Mouse (Mus musculus) layer of hippocampus, postnatal 10 days (tissue): ENCODE measurements around the gene Vmn1r39. TPM values are rescaled to one million over a fixed set of nuclear protein-coding genes. Genes with fewer than 3 reads are reported as not detected.
"Not testable (repeated sequence)": the region's sequence is repeated elsewhere in the genome, so short reads cannot be mapped to it uniquely, and the experiment has no call there.

ENCODE experiments used
- DNase-seq, 2 experiments: peaks; one replicate each; pipeline ENCODE4 v3.0.0; 2021; ENCODE audit warnings: low spot score in 2 of 2
- long read RNA-seq: library from polyadenylated mRNA; stranded (forward); transcript quantifications from one replicate; pipeline ENCODE4 v2.0.0, GENCODE M21; 2023
- total RNA-seq, 2 experiments: library from RNA; stranded (reverse); gene quantifications; 2 replicates each; pipeline ENCODE4 v1.2.3; 2021

Gene Vmn1r39
- not detected for total RNA-seq
- long read RNA-seq, result 0 reads

GRCm38 (mm10) chr6:66810509-66810908, at the start of gene Vmn1r39:
Vmn1r39 (minus strand) TSS chr6:66810609.
- DNase-seq, result no peak

- DNase-seq, result no peak
These were observed 49.0 kb upstream of the Vmn1r39 start for GRCm38 (mm10) chr6:66859391-66859790.

- DNase-seq, result no peak
These were observed 47.9 kb upstream of the Vmn1r39 start for GRCm38 (mm10) chr6:66858356-66858755.

- DNase-seq, result no peak
These were observed 45.8 kb upstream of the Vmn1r39 start for GRCm38 (mm10) chr6:66856236-66856635.

GRCm38 (mm10) chr6:66848936-66849335, 38.5 kb upstream of the Vmn1r39 start:
- DNase-seq, result no peak

GRCm38 (mm10) chr6:66840631-66841030, 30.2 kb upstream of the Vmn1r39 start:
- DNase-seq, result peak; percentile 25 to 52

- DNase-seq, result no peak
These were observed 26.5 kb upstream of the Vmn1r39 start for GRCm38 (mm10) chr6:66836932-66837331.

- no peak for DNase-seq
These were observed 4.1 kb downstream of the Vmn1r39 start for GRCm38 (mm10) chr6:66806311-66806710.

- no peak for DNase-seq
These were observed 4.7 kb downstream of the Vmn1r39 start for GRCm38 (mm10) chr6:66805713-66806112.

- not testable (repeated sequence) for DNase-seq
These were observed 27.9 kb downstream of the Vmn1r39 start, which contains the start of gene Vmn1r38 for GRCm38 (mm10) chr6:66782527-66782926. Vmn1r38 (minus strand) TSS chr6:66782627.

Other genes starting within 250 kb of the Vmn1r39 start
- gene Vmn1r33, start 192.3 kb downstream of the Vmn1r39 start, total RNA-seq, result not detected
- not detected for gene Vmn1r34, start 166.7 kb downstream of the Vmn1r39 start, total RNA-seq
- gene Vmn1r35, start 124.7 kb downstream of the Vmn1r39 start, total RNA-seq, result not detected
- gene Vmn1r36, start 91.4 kb downstream of the Vmn1r39 start, total RNA-seq, result not detected
- not detected for gene Vmn1r37, start 81.2 kb downstream of the Vmn1r39 start, total RNA-seq
- gene Vmn1r38, start 28.0 kb downstream of the Vmn1r39 start, total RNA-seq, result not detected
- 10 to 100 TPM; 88.0 to 94.4 TPM for gene Gng12, start 85.8 kb upstream of the Vmn1r39 start, total RNA-seq
- gene Gadd45a, start 226.8 kb upstream of the Vmn1r39 start, total RNA-seq, result 1 to 10 TPM; 5.1 to 7.6 TPM